Mouse (Mus musculus) C2C12 (cell line): ENCODE measurements around the gene Slc38a8.

Experiments used
- CTCF ChIP-seq: IDR thresholded peaks from one replicate; pipeline ENCODE4 v1.5.1; 2011; ENCODE audit not compliant: control insufficient read depth, insufficient read depth, insufficient read length
- MYOG ChIP-seq: IDR thresholded peaks from one replicate; pipeline ENCODE4 v1.6.1; 2011; ENCODE audit not compliant: control insufficient read depth, insufficient read length; ENCODE audit errors: extremely low read depth

DNA sequence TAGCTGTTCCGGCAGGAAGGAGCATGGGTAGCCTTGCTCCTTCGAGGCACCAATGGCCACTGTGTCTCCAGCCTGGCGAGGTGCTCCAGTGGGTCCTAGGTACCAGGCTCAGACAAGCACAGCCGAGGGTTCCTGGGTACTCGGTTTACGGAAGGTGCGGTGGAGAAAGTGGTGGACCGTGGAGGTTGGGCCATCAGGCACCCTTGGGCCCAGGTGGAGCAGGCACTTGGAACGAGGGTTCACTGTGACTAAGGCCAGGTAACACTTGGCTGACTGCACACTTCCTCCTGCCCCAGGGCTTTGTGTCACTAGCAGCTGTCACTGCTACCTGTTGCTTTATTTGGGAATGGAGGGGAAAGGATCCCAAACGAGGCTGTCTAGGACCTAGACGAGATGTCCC lies 64.0 kb downstream of the Slc38a8 start:
- no peak for TF ChIP-seq CTCF
- TF ChIP-seq MYOG: no peak
